In genomic region chr3:69543730-69544129, GRCm38 (mm10) we compare ENCODE assay signal across 17 mouse cellular contexts. TPM values are rescaled to one million over a fixed set of nuclear protein-coding genes. Genes with fewer than 3 reads are reported as not detected.
"Had no signal": no experiment of that assay in that cellular context is flagged by ENCODE, and none has a peak within 500 bp of the region (broad histone marks: within the 10 kb centered on the region; RNA-seq: fewer than 3 reads in every experiment).

No protein-coding gene starts in this region.

- H3K36me3 ChIP-seq: limb, embryonic 12.5 days; limb, embryonic 15.5 days; lung, embryonic 15.5 days; midbrain, embryonic 13.5 days; neural tube, embryonic 13.5 days; stomach, embryonic 15.5 days had no signal

- H3K4me3 ChIP-seq: limb, embryonic 12.5 days; limb, embryonic 15.5 days; lung, embryonic 15.5 days; midbrain, embryonic 13.5 days; myocyte; neural tube, embryonic 13.5 days; stomach, embryonic 15.5 days had no signal

- H3K27ac ChIP-seq: kidney, postnatal 0 days; limb, embryonic 12.5 days; limb, embryonic 15.5 days; liver, embryonic 14.5 days; lung, embryonic 15.5 days; midbrain, embryonic 13.5 days; stomach, embryonic 15.5 days had no signal

- H3K9me3 ChIP-seq: limb, embryonic 12.5 days; limb, embryonic 15.5 days; lung, embryonic 15.5 days; midbrain, embryonic 13.5 days; neural tube, embryonic 13.5 days; stomach, embryonic 15.5 days had no signal

- DNase-seq: kidney, adult 2 months; kidney, postnatal 25 days; right cerebral cortex, postnatal 25 days; spleen, adult 18-20 months; thymus, postnatal 25 days had no signal

- H3K4me2 ChIP-seq: limb, embryonic 12.5 days; limb, embryonic 15.5 days; lung, embryonic 15.5 days; midbrain, embryonic 13.5 days; neural tube, embryonic 13.5 days; stomach, embryonic 15.5 days had no signal

- H3K27me3 ChIP-seq: limb, embryonic 12.5 days; limb, embryonic 15.5 days; lung, embryonic 15.5 days; neural tube, embryonic 13.5 days; stomach, embryonic 15.5 days had no signal

- H3K9ac ChIP-seq: limb, embryonic 12.5 days; limb, embryonic 15.5 days; liver, embryonic 14.5 days; lung, embryonic 15.5 days; midbrain, embryonic 13.5 days; neural tube, embryonic 13.5 days; stomach, embryonic 15.5 days had no signal

- H3K4me1 ChIP-seq: stomach, embryonic 15.5 days had no signal

- ATAC-seq: intestine, postnatal 0 days; midbrain, embryonic 16.5 days had no signal

RNA-seq across cellular contexts. Expression of gene B3galnt1, which starts 55.0 kb away (rescaled TPM):
- total RNA-seq: neutrophil, adult 5-6 weeks had no signal
